In genomic region chr5:5039700-5040284, GRCm38 (mm10) we compare ENCODE assay signal across 21 mouse cellular contexts.
A peak's percentile ranks its signal among the peaks of the same experiment; 100 is the strongest.
DNase-seq lines count a peak whose midpoint lies in the region; ATAC-seq and TF ChIP-seq lines count a peak whose summit lies in the region.
"Had no signal": no experiment of that assay in that cellular context is flagged by ENCODE, and none has a peak within 500 bp of the region (broad histone marks: within the 10 kb centered on the region; RNA-seq: fewer than 3 reads in every experiment).

No protein-coding gene starts in this region.

- H3K4me1 ChIP-seq in hindbrain, postnatal 0 days (ENCODE audit: insufficient read depth, low read length), result no peaks in the 10 kb centered on the region
- H3K4me1 ChIP-seq in hindbrain, embryonic 13.5 days (replicated peaks), result peaks cover 14% of the 10 kb centered on the region
- peaks cover 6% of the 10 kb centered on the region for H3K4me1 ChIP-seq in forebrain, embryonic 12.5 days
- peaks cover 9% of the 10 kb centered on the region for H3K4me1 ChIP-seq in midbrain, embryonic 15.5 days

- no peak overlapping the region for H3K9ac ChIP-seq in hindbrain, postnatal 0 days (replicated peaks; ENCODE audit: low read length)
- H3K9ac ChIP-seq in hindbrain, embryonic 13.5 days, result no peak overlapping the region
- no peak overlapping the region for H3K9ac ChIP-seq in forebrain, embryonic 12.5 days
- H3K9ac ChIP-seq in midbrain, embryonic 15.5 days, result no peak overlapping the region
- H3K9ac ChIP-seq: embryonic facial prominence, embryonic 13.5 days had no signal

- no peaks in the 10 kb centered on the region for H3K36me3 ChIP-seq in hindbrain, postnatal 0 days (ENCODE audit: insufficient read depth, low read length)
- no peaks in the 10 kb centered on the region for H3K36me3 ChIP-seq in hindbrain, embryonic 13.5 days
- H3K36me3 ChIP-seq in forebrain, embryonic 12.5 days (replicated peaks), result no peaks in the 10 kb centered on the region
- no peaks in the 10 kb centered on the region for H3K36me3 ChIP-seq in midbrain, embryonic 15.5 days (replicated peaks)
- H3K36me3 ChIP-seq: embryonic facial prominence, embryonic 13.5 days had no signal

- H3K27me3 ChIP-seq in hindbrain, postnatal 0 days (ENCODE audit: insufficient read depth, low read length), result no peaks in the 10 kb centered on the region
- no peaks in the 10 kb centered on the region for H3K27me3 ChIP-seq in hindbrain, embryonic 13.5 days
- no peaks in the 10 kb centered on the region for H3K27me3 ChIP-seq in forebrain, embryonic 12.5 days
- no peaks in the 10 kb centered on the region for H3K27me3 ChIP-seq in midbrain, embryonic 15.5 days (replicated peaks)
- H3K27me3 ChIP-seq: embryonic facial prominence, embryonic 13.5 days had no signal

- WGBS in hindbrain, postnatal 0 days, result 19% methylated on average over 4 of the region's 4 CpGs
- 34% methylated on average over 4 of the region's 4 CpGs for WGBS in hindbrain, embryonic 13.5 days
- 15% methylated on average over 4 of the region's 4 CpGs for WGBS in forebrain, embryonic 12.5 days
- WGBS in midbrain, embryonic 15.5 days, result 22% methylated on average over 4 of the region's 4 CpGs

- no peak overlapping the region for H3K27ac ChIP-seq in hindbrain, postnatal 0 days
- H3K27ac ChIP-seq in hindbrain, embryonic 13.5 days, result no peak overlapping the region
- no peak overlapping the region for H3K27ac ChIP-seq in forebrain, embryonic 12.5 days
- H3K27ac ChIP-seq in midbrain, embryonic 15.5 days, result no peak overlapping the region
- H3K27ac ChIP-seq: embryonic facial prominence, embryonic 13.5 days; left cerebral cortex, adult 2 months; stomach, postnatal 0 days had no signal

- no peaks in the 10 kb centered on the region for H3K9me3 ChIP-seq in hindbrain, postnatal 0 days (ENCODE audit: low read length)
- no peaks in the 10 kb centered on the region for H3K9me3 ChIP-seq in hindbrain, embryonic 13.5 days
- H3K9me3 ChIP-seq in forebrain, embryonic 12.5 days, result no peaks in the 10 kb centered on the region
- H3K9me3 ChIP-seq in midbrain, embryonic 15.5 days, result no peaks in the 10 kb centered on the region

- peak; percentile 25 for DNase-seq in hindbrain, postnatal 0 days (ENCODE audit: low spot score)
- peak; percentile 81 for DNase-seq in brain, embryonic 14.5 days (ENCODE audit: low read depth)
- DNase-seq in frontal cortex, postnatal 25 days (ENCODE audit: low spot score in 2 of 2), result no peak
- DNase-seq in right cerebral cortex, postnatal 36 days (ENCODE audit: low spot score in 2 of 2), result no peak
- DNase-seq in thymus, postnatal 4 days, result no peak
- DNase-seq: adrenal gland, adult 2 months; cerebellum, adult 11 months; cerebellum, postnatal 10 days; heart, postnatal 10 days; kidney, adult 2 months; kidney, postnatal 10 days; left cerebral cortex, postnatal 4 days; liver; lung, postnatal 14 days had no signal

- no peak for TF ChIP-seq POLR2A in brain, embryonic 14.5 days (IDR thresholded peaks at IDR 0.05; ENCODE audit: borderline replicate concordance, extremely low read depth, insufficient read depth, insufficient read length, poor library complexity, severe bottlenecking)

- H3K4me3 ChIP-seq in hindbrain, postnatal 0 days (ENCODE audit: low read length), result no peak overlapping the region
- H3K4me3 ChIP-seq in hindbrain, embryonic 13.5 days, result no peak overlapping the region
- H3K4me3 ChIP-seq in forebrain, embryonic 12.5 days (replicated peaks), result no peak overlapping the region
- no peak overlapping the region for H3K4me3 ChIP-seq in midbrain, embryonic 15.5 days
- H3K4me3 ChIP-seq: embryonic facial prominence, embryonic 13.5 days; left cerebral cortex, adult 2 months had no signal

- no peak overlapping the region for H3K4me2 ChIP-seq in hindbrain, postnatal 0 days (ENCODE audit: low read depth, low read length)
- H3K4me2 ChIP-seq in hindbrain, embryonic 13.5 days, result no peak overlapping the region
- no peak overlapping the region for H3K4me2 ChIP-seq in forebrain, embryonic 12.5 days
- H3K4me2 ChIP-seq in midbrain, embryonic 15.5 days, result no peak overlapping the region
- H3K4me2 ChIP-seq: embryonic facial prominence, embryonic 13.5 days; heart, embryonic 11.5 days had no signal

- ATAC-seq in hindbrain, postnatal 0 days, result peak; percentile 66
- ATAC-seq in hindbrain, embryonic 13.5 days (ENCODE audit: low FRiP score), result no peak
- ATAC-seq in forebrain, embryonic 12.5 days (ENCODE audit: low FRiP score), result peak; percentile 67; the same call in 1 of the 2 replicates
- ATAC-seq in midbrain, embryonic 15.5 days (replicated peaks), result peak; percentile 85

- no peak for TF ChIP-seq CTCF in hindbrain, postnatal 0 days (IDR thresholded peaks at IDR 0.05; ENCODE audit: low read depth)
- no peak for TF ChIP-seq CTCF in brain, embryonic 14.5 days (IDR thresholded peaks at IDR 0.05; ENCODE audit: borderline replicate concordance, extremely low read depth, insufficient read depth, insufficient read length)

Comparison
In these comparisons a context has a peak if more than half of its experiments do, and no peak if none do; other contexts are left out.
1. DNase-seq: peak in hindbrain, postnatal 0 days (single experiment) and brain, embryonic 14.5 days (single experiment); none in frontal cortex, postnatal 25 days (0 of 2), right cerebral cortex, postnatal 36 days (0 of 2) and thymus, postnatal 4 days (single experiment).